Mouse (Mus musculus) thymus, adult 2 months (tissue): ENCODE data around the gene Cdk12.
"Not testable (repeated sequence)": the region's sequence is repeated elsewhere in the genome, so short reads cannot be mapped to it uniquely, and the experiment has no call there.

Experiments
- CTCF ChIP-seq: fragments of 200-500 bp; IDR thresholded peaks from 2 replicates; pipeline ENCODE4 v1.5.1; 2012; ENCODE audit warnings: mild to moderate bottlenecking, control low read depth, low read length, moderate library complexity, borderline replicate concordance; ENCODE audit not compliant: control insufficient read depth, poor library complexity, insufficient read depth; ENCODE audit errors: extremely low read depth
- POLR2A ChIP-seq: fragments of 200-500 bp; IDR thresholded peaks from 2 replicates; pipeline ENCODE4 v1.6.1; 2012; ENCODE audit warnings: mild to moderate bottlenecking, low read length, control low read depth, moderate library complexity; ENCODE audit not compliant: control insufficient read depth, poor library complexity, insufficient read depth; ENCODE audit errors: extremely low read depth

DNA sequence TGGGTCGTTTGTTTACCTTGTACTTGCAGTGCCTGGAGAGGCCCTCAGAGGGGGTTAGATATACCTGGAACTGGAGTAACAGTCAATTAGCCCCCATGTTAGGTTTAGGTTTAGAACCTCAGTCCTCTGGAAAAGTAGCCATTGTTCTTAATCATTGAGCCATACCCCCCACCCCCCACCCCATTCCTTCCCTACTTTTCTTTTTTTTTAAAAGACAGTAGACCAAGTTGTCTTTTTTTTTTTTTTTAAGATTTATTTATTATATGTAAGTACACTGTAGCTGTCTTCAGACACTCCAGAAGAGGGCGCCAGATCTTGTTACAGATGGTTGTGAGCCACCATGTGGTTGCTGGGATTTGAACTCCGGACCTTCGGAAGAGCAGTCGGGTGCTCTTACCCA, 6.8 kb downstream of the Cdk12 start:
- not testable (repeated sequence) for TF ChIP-seq CTCF, POLR2A
